Mouse (Mus musculus) embryonic stem cell, embryonic (primary cell): ENCODE measurements around the gene Smpdl3b.

ENCODE experiments used
- CTCF ChIA-PET, 4 experiments: fragments of 300-600 bp in 2 of 4; fragments of 350-600 bp in 2 of 4; sonication (Branson Sonifier 250); formaldehyde crosslinking; loops; one replicate each; lab custom pipeline; 2022; ENCODE audit warnings: inconsistent platforms in 2 of 4; lab: Charles Lee
- POLR2A ChIA-PET, 4 experiments: fragments of 300-600 bp in 2 of 4; fragments of 350-600 bp in 2 of 4; sonication (Branson Sonifier 250); formaldehyde crosslinking; loops; one replicate each; lab custom pipeline; 2022; ENCODE audit warnings: antibody characterized with exemption in 4 of 4, inconsistent platforms in 1 of 4; lab: Charles Lee

The Smpdl3b gene

DNA sequence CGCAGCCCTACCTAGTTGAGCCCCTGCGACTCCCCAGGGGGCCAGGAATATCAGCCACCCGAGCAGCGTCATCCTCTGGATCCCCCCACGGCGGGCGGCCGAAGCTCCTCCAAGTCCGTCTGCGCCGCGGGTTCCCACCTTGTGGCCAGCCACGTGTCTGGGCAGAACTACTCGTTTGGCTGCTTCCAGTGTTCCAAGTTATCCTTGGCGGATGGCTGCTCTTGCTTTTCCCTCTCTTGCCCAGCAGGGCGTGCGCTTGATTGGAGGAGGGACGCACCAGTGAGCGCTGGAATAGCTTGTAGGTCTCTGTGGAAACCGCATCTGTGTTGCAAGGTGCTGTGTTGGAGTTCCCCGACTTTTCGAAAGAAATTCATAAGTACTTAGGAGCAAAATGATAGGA is at the start of gene Smpdl3b:
Gene Smpdl3b (minus strand): TSS at position 279 of the 400 bp plus-strand sequence.
- ChIA-PET POLR2A (interaction anchor here (0.5 to 8.5 kb wide), 43 partner anchors 9 to 486 kb away, joined by 3 to 244 read pairs (median 4); partner anchors contain the start of genes Ppp1r8 (in 2 of the 4), Rpa2 (in 2 of the 4), Sesn2 (in 1 of the 4) and Themis2 (in 1 of the 4)), CTCF (interaction anchor here in 2 of 4 experiments (0.5 to 1.8 kb wide), 11 partner anchors 11 to 394 kb away, joined by 3 to 7 read pairs (median 3); partner anchors contain the start of gene Rpa2 (in 2 of the 2))

DNA sequence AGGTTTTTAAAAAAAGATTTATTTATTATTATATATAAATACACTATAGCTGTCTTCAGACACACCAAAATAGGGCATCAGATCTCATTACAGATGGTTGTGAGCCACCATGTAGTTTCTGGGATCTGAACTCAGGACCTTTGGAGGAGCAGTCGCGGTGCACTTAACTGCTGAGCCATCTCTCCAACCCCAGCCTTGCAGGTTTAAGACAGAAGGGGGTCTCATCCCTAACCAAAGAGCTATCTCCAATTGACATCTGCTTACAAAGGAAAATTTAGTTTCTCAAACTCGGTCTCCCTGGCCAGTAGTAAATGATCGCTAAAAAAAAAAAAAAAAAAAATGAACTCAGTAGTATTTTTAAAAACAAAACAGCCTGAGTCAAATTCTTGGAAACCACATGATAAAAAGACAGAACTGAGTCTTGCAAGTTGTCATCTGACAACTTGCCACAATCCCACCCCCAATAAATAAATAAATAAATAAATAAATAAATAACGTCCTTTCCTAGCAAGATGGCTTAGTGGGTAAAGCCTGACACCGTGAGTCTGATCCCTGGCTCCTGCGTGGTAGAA is 49.7 kb upstream of the Smpdl3b start:
- ChIA-PET CTCF (interaction anchor here (0.6 to 5.8 kb wide), 5 partner anchors 13 to 382 kb away, joined by 3 to 28 read pairs (median 4); no protein-coding TSS in a partner anchor), POLR2A (interaction anchor here in 3 of 4 experiments (0.6 to 1.9 kb wide), 11 partner anchors 10 to 200 kb away, joined by 3 to 8 read pairs (median 4); partner anchors contain the start of genes Themis2 (in 1 of the 3) and Xkr8 (in 1 of the 3))

DNA sequence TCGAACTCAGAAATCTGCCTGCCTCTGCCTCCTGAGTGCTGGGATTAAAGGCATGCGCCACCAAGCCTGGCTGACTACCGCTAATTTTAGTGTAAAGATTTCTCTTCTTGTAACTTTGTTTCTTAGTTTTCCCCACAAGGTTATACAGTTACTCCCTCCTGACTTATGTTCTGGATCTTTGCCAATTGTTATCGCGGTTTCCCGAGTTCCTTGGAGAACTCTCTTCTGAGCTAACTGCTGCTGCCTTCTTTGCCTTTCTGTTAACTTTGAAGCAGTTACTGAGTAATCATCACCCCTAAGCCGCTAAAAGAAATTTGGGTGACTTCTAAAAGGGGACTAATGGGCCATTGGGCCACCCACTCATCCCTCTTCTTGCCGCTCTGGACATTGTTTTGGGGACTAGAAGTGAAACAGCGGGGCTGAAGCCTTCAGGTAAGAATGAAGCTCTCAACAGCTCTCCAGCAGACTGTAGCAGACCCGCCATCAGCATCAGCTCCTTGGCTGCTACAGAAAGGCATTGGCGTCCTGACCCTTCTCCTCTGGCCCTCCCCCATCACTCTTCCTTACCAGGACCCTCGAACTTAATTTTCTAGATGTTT is 48.6 kb upstream of the Smpdl3b start:
- CTCF ChIA-PET, result interaction anchor here in 2 of 4 experiments (0.5 to 5.8 kb wide), 4 partner anchors 18 to 140 kb away, joined by 4 to 28 read pairs (median 6); no protein-coding TSS in a partner anchor
- POLR2A ChIA-PET, result interaction anchor here in 3 of 4 experiments (0.5 to 1.9 kb wide), 4 partner anchors 10 to 729 kb away, joined by 3 to 7 read pairs (median 4); partner anchors contain the start of gene Themis2 (in 1 of the 3)

GRCm38 (mm10) chr4:132805146-132805545 is 48.1 kb upstream of the Smpdl3b start:
- ChIA-PET POLR2A (interaction anchor here in 1 of 4 experiments (0.6 to 30.7 kb wide), 3 partner anchors 12 to 67 kb away, joined by 4 to 609 read pairs (median 4); partner anchors contain the start of gene Rpa2), CTCF (interaction anchor here in 2 of 4 experiments (1.1 to 1.3 kb wide), 2 partner anchors 19 kb away, joined by 4 to 6 read pairs; no protein-coding TSS in a partner anchor)

DNA sequence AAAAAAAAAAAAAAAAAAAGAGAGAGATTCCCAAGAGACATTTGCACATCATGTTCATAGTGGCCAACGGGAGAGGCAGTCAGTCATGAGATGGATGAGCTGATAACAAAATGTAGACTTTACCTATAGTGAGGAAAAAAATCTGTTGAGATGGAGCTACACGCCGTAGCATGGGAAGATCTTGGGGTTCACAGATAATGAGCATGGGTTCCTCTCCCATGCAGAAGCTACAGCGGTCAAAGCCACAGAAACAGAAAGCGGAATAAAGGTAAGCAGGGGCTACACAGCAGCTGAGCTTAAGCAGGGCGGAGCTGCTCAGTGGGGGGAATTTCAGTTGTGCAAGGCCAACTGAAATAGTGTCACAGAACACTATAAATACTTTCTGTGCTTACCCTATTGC is 47.3 kb upstream of the Smpdl3b start:
- ChIA-PET POLR2A (interaction anchor here in 2 of 4 experiments (0.6 to 30.7 kb wide), 8 partner anchors 8 to 105 kb away, joined by 3 to 609 read pairs (median 4); partner anchors contain the start of genes Rpa2 (in 1 of the 2) and Themis2 (in 1 of the 2)), CTCF (interaction anchor here in 3 of 4 experiments (0.7 to 1.3 kb wide), 3 partner anchors 19 to 20 kb away, joined by 4 to 14 read pairs (median 6); no protein-coding TSS in a partner anchor)

GRCm38 (mm10) chr4:132803876-132804275 is 46.8 kb upstream of the Smpdl3b start:
- CTCF ChIA-PET, result interaction anchor here in 3 of 4 experiments (0.7 to 1.3 kb wide), 4 partner anchors 20 to 26 kb away, joined by 3 to 14 read pairs (median 5); no protein-coding TSS in a partner anchor
- POLR2A ChIA-PET, result interaction anchor here in 2 of 4 experiments (0.6 to 30.7 kb wide), 8 partner anchors 8 to 272 kb away, joined by 3 to 609 read pairs (median 4); partner anchors contain the start of genes Rpa2 (in 1 of the 2) and Themis2 (in 1 of the 2)

GRCm38 (mm10) chr4:132803212-132803611 is 46.2 kb upstream of the Smpdl3b start:
- POLR2A ChIA-PET, result interaction anchor here in 3 of 4 experiments (0.6 to 30.7 kb wide), 8 partner anchors 11 to 271 kb away, joined by 3 to 609 read pairs (median 4); partner anchors contain the start of genes Rpa2 (in 1 of the 3) and Smpdl3b (in 1 of the 3)
- CTCF ChIA-PET, result interaction anchor here in 3 of 4 experiments (0.5 to 1.2 kb wide), 5 partner anchors 13 to 290 kb away, joined by 3 to 8 read pairs (median 3); no protein-coding TSS in a partner anchor

DNA sequence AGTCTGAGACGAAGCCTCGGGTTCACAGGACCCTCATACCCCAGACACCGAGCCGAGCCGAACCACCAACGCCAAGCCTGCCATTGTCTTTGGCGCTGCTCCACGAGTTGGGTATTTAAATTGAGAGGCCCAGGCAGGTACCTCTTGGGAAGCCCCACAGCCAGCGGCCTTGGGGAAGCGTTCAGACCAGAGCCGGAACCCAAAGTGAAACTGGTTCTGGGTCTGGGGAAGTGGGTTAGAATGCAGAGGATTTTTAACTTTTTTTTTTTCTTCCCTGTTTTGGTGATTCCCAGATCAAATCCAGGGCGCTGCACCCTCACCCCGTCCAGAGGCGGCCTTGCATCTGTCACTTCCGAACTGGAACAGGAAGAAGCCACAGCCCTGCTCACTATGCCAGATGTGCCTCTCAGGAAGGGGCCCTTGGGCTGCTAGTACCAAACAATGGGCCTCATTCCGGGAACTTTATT is 45.2 kb upstream of the Smpdl3b start:
- POLR2A ChIA-PET, result interaction anchor here in 3 of 4 experiments (0.6 to 30.7 kb wide), 9 partner anchors 8 to 67 kb away, joined by 3 to 609 read pairs (median 3); partner anchors contain the start of genes Ppp1r8 (in 1 of the 3), Rpa2 (in 1 of the 3) and Smpdl3b (in 1 of the 3)
- CTCF ChIA-PET, result interaction anchor here in 2 of 4 experiments (0.6 to 1.0 kb wide), 2 partner anchors 22 kb away, joined by 4 to 5 read pairs; no protein-coding TSS in a partner anchor

DNA sequence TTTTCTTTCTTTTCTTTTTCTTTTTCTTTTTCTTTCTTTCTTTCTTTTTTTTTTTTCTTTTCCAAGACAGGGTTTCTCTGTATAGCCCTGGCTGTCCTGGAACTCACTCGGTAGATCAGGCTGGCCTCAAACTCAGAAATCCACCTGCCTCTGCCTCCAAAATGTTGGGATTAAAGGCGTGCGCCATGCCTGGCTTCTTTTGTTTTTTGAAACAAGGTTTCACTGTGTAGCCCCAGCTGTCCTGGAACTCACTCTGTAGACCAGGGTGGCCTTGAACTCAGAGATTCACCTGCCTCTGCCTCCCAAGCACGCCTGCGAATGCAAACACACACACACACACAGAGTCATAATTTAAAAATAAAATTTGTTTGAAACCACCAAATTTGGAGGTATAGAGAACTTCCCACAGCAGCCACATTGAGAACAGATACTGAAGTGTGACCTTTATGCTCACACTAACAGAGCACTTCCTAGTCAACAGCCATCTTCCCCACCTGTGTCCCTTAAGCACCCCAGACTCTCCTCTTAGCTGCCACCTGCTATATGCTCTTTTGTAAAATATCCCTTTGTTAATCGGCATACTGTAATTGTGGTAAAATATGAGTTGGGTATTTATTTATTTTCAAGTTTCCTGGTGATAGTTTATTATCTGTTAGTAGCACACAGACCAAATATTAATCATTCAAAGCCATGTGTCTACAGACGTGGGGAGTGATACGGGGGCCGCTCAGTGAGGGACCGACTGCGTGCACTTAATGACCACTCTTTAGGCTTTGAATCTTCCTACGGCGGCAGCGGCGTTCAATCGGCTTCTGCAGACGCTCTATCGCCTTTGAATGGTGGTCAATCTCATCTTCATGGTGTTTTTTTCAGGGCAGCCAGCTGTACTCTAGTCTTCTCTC is 44.4 kb upstream of the Smpdl3b start:
- POLR2A ChIA-PET, result interaction anchor here (0.6 to 30.7 kb wide), 14 partner anchors 8 to 680 kb away, joined by 3 to 609 read pairs (median 3); partner anchors contain the start of genes Ppp1r8 (in 1 of the 4), Rpa2 (in 1 of the 4) and Smpdl3b (in 1 of the 4)
- CTCF ChIA-PET, result interaction anchor here in 2 of 4 experiments (0.6 to 1.1 kb wide), 3 partner anchors 22 to 23 kb away, joined by 3 to 5 read pairs (median 4); no protein-coding TSS in a partner anchor

- CTCF ChIA-PET, result interaction anchor here in 2 of 4 experiments (0.5 to 3.5 kb wide), 2 partner anchors 24 to 1371 kb away, joined by 12 to 16 read pairs; no protein-coding TSS in a partner anchor
- POLR2A ChIA-PET, result interaction anchor here in 2 of 4 experiments (1.4 to 30.7 kb wide), 5 partner anchors 22 to 62 kb away, joined by 4 to 609 read pairs (median 6); partner anchors contain the start of genes Ppp1r8 (in 1 of the 2) and Rpa2 (in 1 of the 2)
Observed at GRCm38 (mm10) chr4:132799845-132800244, 42.8 kb upstream of the Smpdl3b start.

DNA sequence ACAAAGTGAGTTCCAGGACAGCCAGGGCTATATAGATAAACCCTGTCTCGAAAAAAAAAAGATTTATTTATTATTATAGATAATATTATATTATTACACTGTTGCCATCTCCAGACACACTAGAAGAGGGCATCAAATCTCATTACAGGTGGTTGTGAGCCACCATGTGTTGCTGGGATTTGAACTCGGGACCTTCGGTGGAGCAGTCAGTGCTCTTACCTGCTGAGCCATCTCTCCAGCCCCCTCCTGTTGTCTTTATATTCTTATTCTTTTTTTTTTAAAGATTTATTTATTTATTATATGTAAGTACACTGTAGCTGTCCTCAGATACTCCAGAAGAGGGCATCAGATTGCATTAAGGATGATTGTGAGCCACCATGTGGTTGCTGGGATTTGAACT is 41.6 kb upstream of the Smpdl3b start:
- ChIA-PET POLR2A (interaction anchor here in 2 of 4 experiments (1.5 to 30.7 kb wide), 3 partner anchors 20 to 44 kb away, joined by 8 to 609 read pairs (median 10); partner anchors contain the start of genes Ppp1r8 (in 1 of the 2) and Rpa2 (in 1 of the 2)), CTCF (interaction anchor here in 2 of 4 experiments (1.2 to 3.5 kb wide), 2 partner anchors 25 kb away, joined by 4 to 12 read pairs; no protein-coding TSS in a partner anchor)

GRCm38 (mm10) chr4:132798028-132798427 is 41.0 kb upstream of the Smpdl3b start:
- ChIA-PET CTCF (interaction anchor here in 3 of 4 experiments (0.6 to 3.5 kb wide), 4 partner anchors 21 to 27 kb away, joined by 3 to 12 read pairs (median 4); no protein-coding TSS in a partner anchor), POLR2A (interaction anchor here in 3 of 4 experiments (0.7 to 30.7 kb wide), 5 partner anchors 15 to 45 kb away, joined by 3 to 609 read pairs (median 5); partner anchors contain the start of genes Ppp1r8 (in 1 of the 3) and Rpa2 (in 1 of the 3))

DNA sequence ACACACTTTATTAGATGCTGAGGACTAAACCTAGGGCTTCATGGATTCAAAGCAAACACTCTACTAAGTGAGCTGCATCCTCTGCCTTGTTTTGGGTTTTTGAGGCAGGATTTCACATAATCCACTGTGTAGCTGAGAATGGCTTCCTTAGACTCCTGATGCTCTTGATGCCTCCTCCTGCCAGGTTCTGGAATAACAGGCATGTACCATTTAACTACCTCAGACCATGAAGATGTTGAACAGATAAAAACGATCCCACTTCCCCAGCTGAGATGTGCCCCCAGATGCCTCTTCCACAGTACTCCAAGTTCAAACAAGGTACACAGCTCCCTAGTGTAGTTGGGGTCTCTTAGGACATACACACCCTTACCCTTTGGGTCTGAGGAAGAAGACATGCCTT is 40.4 kb upstream of the Smpdl3b start:
- POLR2A ChIA-PET, result interaction anchor here in 3 of 4 experiments (0.6 to 30.7 kb wide), 5 partner anchors 16 to 127 kb away, joined by 3 to 609 read pairs (median 8); partner anchors contain the start of genes Ppp1r8 (in 1 of the 3) and Rpa2 (in 1 of the 3)
- CTCF ChIA-PET, result interaction anchor here in 2 of 4 experiments (0.5 to 3.5 kb wide), 4 partner anchors 20 to 26 kb away, joined by 4 to 12 read pairs (median 8); no protein-coding TSS in a partner anchor

DNA sequence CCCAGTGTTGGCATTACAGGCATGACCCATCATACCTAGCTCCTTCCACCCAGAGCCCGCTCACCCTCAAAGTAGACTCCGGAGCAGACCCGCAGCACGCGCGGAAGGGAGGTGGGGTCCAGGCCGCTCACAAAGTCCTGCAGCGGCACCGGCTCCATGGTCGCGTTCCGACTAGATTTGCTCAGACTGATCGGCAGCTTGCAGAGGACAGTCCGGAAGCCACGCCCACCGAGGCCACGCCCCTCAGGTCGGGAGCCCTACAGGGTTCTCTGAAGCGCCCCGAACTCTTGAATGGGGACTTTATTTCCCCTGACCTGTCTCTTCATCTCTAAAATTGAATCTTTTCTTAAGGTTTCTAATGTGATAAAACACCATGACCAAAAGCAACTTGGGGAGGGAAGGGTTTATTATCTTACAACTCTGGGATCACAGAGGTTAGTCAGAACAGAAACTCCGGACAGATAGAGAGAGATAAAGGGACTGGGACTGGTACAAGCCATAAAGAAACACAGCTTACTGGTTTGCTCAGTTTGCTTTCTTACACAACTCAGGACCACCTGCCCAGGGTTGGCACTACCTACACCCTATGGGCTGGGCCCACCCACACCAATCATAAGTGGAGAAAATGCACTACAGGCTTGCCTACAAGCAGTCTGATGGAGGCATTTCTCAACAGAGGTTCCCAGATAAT is 39.3 kb upstream of the Smpdl3b start, which contains the start of gene Themis2:
Gene Themis2 (minus strand): TSS at position 192 of the 691 bp plus-strand sequence.
- POLR2A ChIA-PET, result interaction anchor here (0.5 to 30.7 kb wide), 19 partner anchors 8 to 497 kb away, joined by 3 to 609 read pairs (median 5); partner anchors contain the start of genes Ppp1r8 (in 2 of the 4), Rpa2 (in 2 of the 4) and Smpdl3b (in 1 of the 4)
- CTCF ChIA-PET, result interaction anchor here in 3 of 4 experiments (0.5 to 4.4 kb wide), 12 partner anchors 10 to 196 kb away, joined by 3 to 39 read pairs (median 4); no protein-coding TSS in a partner anchor
